Mouse (Mus musculus) cerebellum, postnatal 14 days (tissue): Measurements from ENCODE around the gene Olfr1222.
"Not testable (repeated sequence)": the region's sequence is repeated elsewhere in the genome, so short reads cannot be mapped to it uniquely, and the experiment has no call there.

Source experiments
- DNase-seq, 2 experiments: peaks; one replicate each; pipeline ENCODE4 v3.0.0; 2021; ENCODE audit warnings: mixed read lengths in 2 of 2

The Olfr1222 gene

GRCm38 (mm10) chr2:89132954-89133353 is at the start of gene Olfr1222:
Gene Olfr1222, minus strand, starts transcription at chr2:89133054.
- no peak for DNase-seq

- DNase-seq: no peak
Observed at GRCm38 (mm10) chr2:89174569-89174968, 41.7 kb upstream of the Olfr1222 start, which contains the start of gene Olfr1225. Gene Olfr1225, minus strand, starts transcription at chr2:89174669.

- not testable (repeated sequence) for DNase-seq
Observed at GRCm38 (mm10) chr2:89164711-89165110, 31.9 kb upstream of the Olfr1222 start.

GRCm38 (mm10) chr2:89163991-89164390 is 31.1 kb upstream of the Olfr1222 start, which contains the start of gene Olfr1224-ps1:
Gene Olfr1224-ps1, minus strand, starts transcription at chr2:89164091.
- DNase-seq: not testable (repeated sequence)

- no peak for DNase-seq
Observed at GRCm38 (mm10) chr2:89151460-89151859, 18.6 kb upstream of the Olfr1222 start, which contains the start of gene Olfr1223. Gene Olfr1223, minus strand, starts transcription at chr2:89151560.

DNA sequence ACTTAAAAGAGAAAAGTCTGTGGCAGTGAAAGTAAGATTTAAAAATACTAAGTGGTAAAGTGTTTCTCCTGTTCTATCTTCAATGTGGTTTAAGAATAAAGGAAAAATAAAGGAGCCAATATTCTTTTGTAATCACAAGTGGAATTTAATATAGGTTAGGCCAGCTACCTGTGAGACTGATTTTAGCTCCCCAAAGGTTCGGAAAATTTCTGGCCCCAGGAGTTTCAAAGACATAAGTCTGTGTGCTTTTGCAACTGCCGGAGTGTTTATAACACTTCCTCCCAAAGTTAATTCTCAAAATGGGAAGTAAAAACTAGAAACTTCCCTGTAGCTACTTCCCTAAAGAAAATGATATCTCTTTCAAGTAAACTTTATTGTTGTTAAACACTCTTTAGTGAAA is 15.7 kb downstream of the Olfr1222 start, which contains the start of gene Olfr1221:
Gene Olfr1221 (minus strand): TSS at position 101 of the 400 bp plus-strand sequence.
- no peak for DNase-seq

GRCm38 (mm10) chr2:89106735-89107134 is 26.1 kb downstream of the Olfr1222 start, which contains the start of gene Olfr1220:
Gene Olfr1220, minus strand, starts transcription at chr2:89106835.
- no peak for DNase-seq

- DNase-seq: no peak
Observed at GRCm38 (mm10) chr2:89105651-89106050, 27.2 kb downstream of the Olfr1222 start.

DNA sequence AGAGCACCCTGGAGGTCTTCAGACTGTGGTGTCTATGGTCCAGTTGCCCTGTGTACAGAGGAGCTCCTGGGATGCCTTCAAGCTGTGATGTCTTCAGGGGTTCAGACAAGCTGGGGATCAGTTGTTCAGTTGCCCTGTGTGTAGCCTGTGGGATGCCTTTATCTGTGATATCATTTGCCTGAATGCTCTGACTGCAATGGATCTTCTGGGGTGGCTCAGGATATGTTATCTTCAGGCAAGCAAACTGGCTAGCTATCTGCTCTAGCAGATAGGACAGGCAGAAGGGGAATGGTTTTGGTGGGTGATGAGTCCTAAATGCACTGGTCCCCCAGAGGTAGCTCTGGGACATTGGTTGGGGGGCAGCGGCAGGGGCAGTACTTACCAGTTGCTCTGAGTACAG is 39.0 kb downstream of the Olfr1222 start:
- DNase-seq: no peak

DNA sequence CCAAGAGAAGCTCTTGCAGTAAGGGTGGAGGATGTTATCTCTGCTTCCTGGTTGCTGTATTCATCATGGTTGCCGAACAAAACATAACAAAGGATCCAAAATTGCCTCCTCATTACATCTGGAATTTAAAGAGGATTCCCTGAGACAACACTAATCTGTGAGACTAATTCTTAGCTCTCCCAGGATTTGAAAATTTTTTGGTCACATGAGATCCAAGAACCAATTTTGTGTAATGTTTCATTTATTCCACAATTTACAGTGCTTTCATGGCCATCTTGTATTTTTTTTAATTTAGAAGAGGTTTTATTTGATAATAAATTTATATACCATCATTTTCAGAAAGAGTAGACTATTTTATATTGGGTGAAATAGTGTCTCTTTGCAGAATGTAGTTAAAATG is 49.4 kb downstream of the Olfr1222 start, which contains the start of gene Olfr1219:
Gene Olfr1219 (minus strand): TSS at position 101 of the 400 bp plus-strand sequence.
- DNase-seq: no peak

GRCm38 (mm10) chr2:89081487-89081886 is 51.4 kb downstream of the Olfr1222 start:
- DNase-seq: no peak
